Mouse (Mus musculus): Measurements from ENCODE around the gene Nelfb.

Nelfb gene

GRCm38 (mm10) chr2:25176573-25176972 is 34.7 kb downstream of the Nelfb start:
- no peak for DNase-seq (ENCODE audit: low spot score)

- DNase-seq (ENCODE audit: low spot score), result no peak
Measured at GRCm38 (mm10) chr2:25175690-25176078, 35.6 kb downstream of the Nelfb start.

- DNase-seq (ENCODE audit: low spot score), result no peak
Measured at GRCm38 (mm10) chr2:25174866-25175689, 36.2 kb downstream of the Nelfb start.

- no peak for DNase-seq (ENCODE audit: low spot score)
Measured at GRCm38 (mm10) chr2:25173821-25174220, 37.5 kb downstream of the Nelfb start.

- DNase-seq (ENCODE audit: low spot score), result no peak
Measured at GRCm38 (mm10) chr2:25172629-25173028, 38.7 kb downstream of the Nelfb start.

GRCm38 (mm10) chr2:25171769-25172153 is 39.5 kb downstream of the Nelfb start:
- no peak for DNase-seq (ENCODE audit: low spot score)

GRCm38 (mm10) chr2:25171101-25171768 is 40.1 kb downstream of the Nelfb start:
- no peak for DNase-seq (ENCODE audit: low spot score)

- no peak for DNase-seq (ENCODE audit: low spot score)
Measured at GRCm38 (mm10) chr2:25170326-25171100, 40.8 kb downstream of the Nelfb start.

GRCm38 (mm10) chr2:25169778-25170177 is 41.5 kb downstream of the Nelfb start:
- no peak for DNase-seq (ENCODE audit: low spot score)

- DNase-seq (ENCODE audit: low spot score), result no peak
Measured at GRCm38 (mm10) chr2:25168665-25168978, 42.7 kb downstream of the Nelfb start.

- DNase-seq (ENCODE audit: low spot score), result no peak
Measured at GRCm38 (mm10) chr2:25167919-25168664, 43.2 kb downstream of the Nelfb start.

- DNase-seq (ENCODE audit: low spot score), result no peak
Measured at GRCm38 (mm10) chr2:25167481-25167880, 43.8 kb downstream of the Nelfb start.

GRCm38 (mm10) chr2:25157655-25158054 is 53.6 kb downstream of the Nelfb start:
- no peak for DNase-seq (ENCODE audit: low spot score)

GRCm38 (mm10) chr2:25156990-25157389 is 54.3 kb downstream of the Nelfb start:
- DNase-seq (ENCODE audit: low spot score), result no peak

GRCm38 (mm10) chr2:25156177-25156576 is 55.1 kb downstream of the Nelfb start:
- DNase-seq (ENCODE audit: low spot score), result no peak

- no peak for DNase-seq (ENCODE audit: low spot score)
Measured at GRCm38 (mm10) chr2:25151280-25151956, 59.9 kb downstream of the Nelfb start.

All from layer of hippocampus, adult 9-10 months (tissue).